Mouse (Mus musculus) forebrain, postnatal 0 days (tissue): ENCODE measurements around the gene Lyve1. TPM values are rescaled to one million over a fixed set of nuclear protein-coding genes. Genes with fewer than 3 reads are reported as not detected.
A peak's percentile ranks its signal among the peaks of the same experiment; 100 is the strongest.

Source experiments
- ATAC-seq: fragments of 200-750 bp; cut with Nextera tagmentation; 2 replicates; pipeline ENCODE4 v1.8.0; 2017; ENCODE audit warnings: mild to moderate bottlenecking, moderate library complexity
- DNase-seq: peaks from one replicate; pipeline ENCODE4 v3.0.0-alpha.2; 2015
- H3K27ac ChIP-seq: fragments of 300-500 bp; sonication (generic); 2 replicates; pipeline ENCODE4 v1.5.1; 2014; ENCODE audit warnings: low read depth, mild to moderate bottlenecking, antibody characterized with exemption, low read length, moderate library complexity, mixed read lengths
- H3K27me3 ChIP-seq: fragments of 300-500 bp; sonication (generic); 2 replicates; pipeline ENCODE4 v1.6.1; 2014; ENCODE audit warnings: mild to moderate bottlenecking, low read length, mixed read lengths; ENCODE audit not compliant: insufficient read depth
- H3K36me3 ChIP-seq: fragments of 300-500 bp; sonication (generic); 2 replicates; pipeline ENCODE4 v1.6.1; 2014; ENCODE audit warnings: mild to moderate bottlenecking, moderate library complexity; ENCODE audit not compliant: insufficient read depth
- H3K4me1 ChIP-seq: fragments of 300-500 bp; sonication (generic); 2 replicates; pipeline ENCODE4 v1.6.1; 2014; ENCODE audit warnings: antibody characterized with exemption; ENCODE audit not compliant: insufficient read depth
- H3K4me2 ChIP-seq: fragments of 300-500 bp; sonication (generic); 2 replicates; pipeline ENCODE4 v1.6.1; 2014; ENCODE audit warnings: low read depth, mild to moderate bottlenecking, moderate library complexity
- H3K4me3 ChIP-seq: fragments of 300-500 bp; sonication (generic); 2 replicates; pipeline ENCODE4 v1.5.1; 2014; ENCODE audit warnings: low read depth, low read length, mixed read lengths
- H3K9ac ChIP-seq: fragments of 300-500 bp; sonication (generic); 2 replicates; pipeline ENCODE4 v1.6.1; 2014; ENCODE audit warnings: mild to moderate bottlenecking
- H3K9me3 ChIP-seq: fragments of 300-500 bp; sonication (generic); 2 replicates; pipeline ENCODE4 v1.6.1; 2016; ENCODE audit warnings: low read length
- CTCF ChIP-seq: sonication (generic); IDR thresholded peaks from 2 replicates; pipeline ENCODE4 v1.5.1; 2016; ENCODE audit warnings: antibody characterized with exemption, control low read depth, low read depth
- WGBS: fragments of 180-500 bp; shearing (Covaris S2); extraction: QIAGEN DNeasy Blood & Tissue Kit; methylation state at CpG from one replicate; pipeline ENCODE4 v1.1.7; 2014; 5-methylcytosine and 5-hydroxymethylcytosine counted together
- polyA plus RNA-seq: library from polyadenylated mRNA; unstranded; fragments of >200 nt; fragmentation: Nextera tagmentation; extraction: Ambion mirVana; gene quantifications from 2 replicates; pipeline ENCODE4 v1.2.1, GENCODE M21; 2015
- total RNA-seq: library from RNA; depleted of rRNA; stranded (reverse); fragments of >200 nt; gene quantifications from 2 replicates; pipeline ENCODE4 v1.2.3, GENCODE M21; 2014

Gene Lyve1
- total and polyA plus RNA-seq, 2 experiments from 2014 or later, result 5.8 to 8.4 TPM

DNA sequence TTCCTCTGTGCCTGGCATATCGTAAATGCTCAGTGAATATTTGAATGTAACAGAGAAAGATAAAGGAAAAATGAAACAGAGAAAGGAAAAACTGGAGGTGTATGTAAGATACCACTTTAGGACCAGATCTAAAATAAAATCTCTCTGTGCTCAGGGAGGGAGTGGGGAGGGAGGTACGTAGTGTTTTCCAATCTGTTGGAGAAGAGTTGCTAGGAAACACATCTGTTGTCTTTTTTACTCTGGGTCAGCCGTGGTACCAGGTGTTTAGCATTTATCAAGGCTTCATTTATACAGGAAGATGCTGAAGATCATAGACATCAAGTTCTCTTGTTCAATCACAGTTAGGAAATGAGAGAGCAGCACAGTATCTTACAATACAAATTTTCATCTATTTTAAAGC, 8.5 kb downstream of the Lyve1 start:
- H3K4me1 ChIP-seq, result peaks cover 13% of the 10 kb centered on the region; the same call in 1 of the 2 replicates
- TF ChIP-seq CTCF, result no peak
- H3K4me3 ChIP-seq, result no peak overlapping the region
- no peak overlapping the region for H3K27ac ChIP-seq
- peak; percentile 13 for DNase-seq
- WGBS, result 46% methylated on average over 3 of the region's 3 CpGs
- peak; percentile 58; the same call in 1 of the 2 replicates for ATAC-seq
- H3K36me3 ChIP-seq, result no peaks in the 10 kb centered on the region
- H3K27me3 ChIP-seq, result no peaks in the 10 kb centered on the region
- H3K9me3 ChIP-seq, result no peaks in the 10 kb centered on the region
- no peak overlapping the region for H3K9ac ChIP-seq
- no peak overlapping the region for H3K4me2 ChIP-seq

DNA sequence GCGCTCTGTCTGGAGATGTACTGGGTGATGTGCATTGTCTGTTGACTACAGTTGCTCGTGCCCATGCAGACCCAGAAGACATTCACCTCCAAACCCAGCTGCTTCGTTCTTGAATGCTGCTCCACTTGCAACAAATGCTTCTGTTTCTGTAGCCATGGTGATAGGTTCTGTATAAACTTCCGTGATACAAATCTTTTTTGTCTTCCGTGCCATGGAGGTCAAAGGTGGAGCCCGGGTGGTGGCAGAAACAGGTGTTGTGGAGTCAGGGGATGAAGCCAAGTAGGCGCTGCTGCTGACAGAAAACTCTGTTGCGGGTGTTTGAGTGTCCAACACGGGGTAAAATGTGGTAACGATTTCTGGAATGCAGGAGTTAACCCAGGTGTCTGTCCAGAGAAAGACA, 9.4 kb downstream of the Lyve1 start:
- WGBS, result 64% methylated on average over 10 of the region's 10 CpGs
- TF ChIP-seq CTCF, result no peak
- Histone ChIP-seq H3K9ac (no peak overlapping the region), H3K4me2 (no peak overlapping the region), H3K4me3 (no peak overlapping the region), H3K4me1 (peaks cover 13% of the 10 kb centered on the region; the same call in 1 of the 2 replicates), H3K36me3 (no peaks in the 10 kb centered on the region), H3K27ac (no peak overlapping the region), H3K9me3 (no peaks in the 10 kb centered on the region), H3K27me3 (no peaks in the 10 kb centered on the region)
- DNase-seq (no peak), ATAC-seq (no peak)

GRCm38 (mm10) chr7:110851541-110852203, 11.4 kb downstream of the Lyve1 start:
- H3K4me1 ChIP-seq, result peaks cover 13% of the 10 kb centered on the region; the same call in 1 of the 2 replicates
- no peak overlapping the region for H3K27ac ChIP-seq
- H3K9ac ChIP-seq, result no peak overlapping the region
- no peak overlapping the region for H3K4me3 ChIP-seq
- ATAC-seq, result no peak
- H3K36me3 ChIP-seq, result no peaks in the 10 kb centered on the region
- H3K4me2 ChIP-seq, result no peak overlapping the region
- no peak for DNase-seq
- H3K9me3 ChIP-seq, result no peaks in the 10 kb centered on the region
- TF ChIP-seq CTCF, result no peak
- no peaks in the 10 kb centered on the region for H3K27me3 ChIP-seq
- WGBS, result 77% methylated on average over 7 of the region's 7 CpGs

- WGBS, result 81% methylated on average over 1 of the region's 1 CpGs
- Histone ChIP-seq H3K4me3 (no peak overlapping the region), H3K36me3 (no peaks in the 10 kb centered on the region), H3K9ac (no peak overlapping the region), H3K4me1 (no peaks in the 10 kb centered on the region), H3K27ac (no peak overlapping the region), H3K4me2 (no peak overlapping the region), H3K9me3 (no peaks in the 10 kb centered on the region), H3K27me3 (no peaks in the 10 kb centered on the region)
- TF ChIP-seq CTCF, result no peak
- DNase-seq, result no peak
- ATAC-seq, result no peak
Observed at GRCm38 (mm10) chr7:110848371-110848770, 14.7 kb downstream of the Lyve1 start.

DNA sequence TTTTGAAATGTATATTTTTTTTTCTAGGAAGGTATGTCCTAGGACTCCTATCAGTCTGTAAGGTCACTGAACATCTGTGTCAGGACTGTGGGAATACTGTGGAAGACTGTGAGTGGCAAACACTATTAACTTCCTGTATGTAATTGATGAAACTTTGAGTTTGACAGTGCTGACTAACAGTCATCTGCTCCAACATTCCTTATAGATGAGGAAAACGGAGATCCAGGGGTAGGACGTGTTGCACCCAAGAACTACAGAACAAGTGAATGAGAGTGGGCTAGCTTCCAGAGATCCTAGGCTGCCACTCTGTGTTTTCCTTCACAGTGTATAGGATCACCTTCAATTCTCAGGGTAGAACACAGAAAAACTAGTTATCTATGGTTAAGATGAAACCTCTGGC, 15.7 kb downstream of the Lyve1 start:
- Histone ChIP-seq H3K4me2 (no peak overlapping the region), H3K36me3 (no peaks in the 10 kb centered on the region), H3K27me3 (no peaks in the 10 kb centered on the region), H3K4me3 (no peak overlapping the region), H3K27ac (no peak overlapping the region), H3K9ac (no peak overlapping the region), H3K9me3 (no peaks in the 10 kb centered on the region), H3K4me1 (no peaks in the 10 kb centered on the region)
- ATAC-seq, result no peak
- WGBS, result 86% methylated on average over 2 of the region's 2 CpGs
- no peak for TF ChIP-seq CTCF
- no peak for DNase-seq

DNA sequence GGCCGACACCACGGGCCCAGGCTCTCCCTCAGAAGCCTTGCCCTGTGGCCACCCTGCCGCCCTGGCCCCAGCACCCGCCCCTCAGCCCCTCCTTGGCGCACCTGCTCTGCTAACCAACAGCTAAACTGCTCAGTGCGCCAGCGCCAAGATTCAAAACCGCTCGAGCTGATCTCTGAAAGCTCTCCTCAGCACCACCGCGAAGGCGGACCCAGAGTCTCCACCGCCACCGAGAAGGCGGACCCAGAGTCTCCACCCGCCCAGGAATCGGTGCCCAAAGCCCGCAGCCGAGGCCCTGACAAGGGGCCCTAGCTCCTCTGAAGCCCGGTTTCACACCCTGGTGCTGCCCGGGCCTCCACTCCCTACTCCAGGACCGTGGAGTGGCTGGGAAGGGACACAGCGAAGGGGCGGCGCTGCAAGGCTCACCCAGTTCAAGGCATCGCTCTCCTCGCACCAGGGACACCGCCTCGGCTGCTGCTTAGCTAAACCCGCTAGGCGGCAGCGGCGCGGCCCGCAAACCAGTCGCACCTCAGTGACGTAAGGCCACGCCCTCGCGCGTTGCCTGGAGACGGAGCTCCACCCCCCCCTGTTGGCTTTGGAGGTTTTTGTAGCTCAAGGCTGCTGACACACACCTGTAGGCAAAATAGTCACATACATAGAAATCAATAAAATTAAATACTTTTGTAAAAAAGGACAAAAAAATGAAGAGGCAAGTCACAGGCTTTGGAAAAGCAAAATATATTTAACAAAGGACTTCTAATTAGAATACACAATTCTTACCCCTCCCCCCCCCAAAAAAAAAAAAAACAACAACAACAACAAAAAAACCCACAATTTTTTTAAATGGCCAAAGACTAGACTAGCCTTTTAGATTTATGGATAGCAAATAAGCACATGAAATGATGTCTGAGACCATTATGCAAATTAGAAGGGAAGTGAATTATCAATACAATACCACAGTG, 18.8 kb downstream of the Lyve1 start, which contains the start of gene Rnf141:
Gene Rnf141, minus strand, starts transcription at position 542 of the 959 bp plus-strand sequence.
- H3K27me3 ChIP-seq, result no peaks in the 10 kb centered on the region
- TF ChIP-seq CTCF, result peak; percentile 81
- under 1% methylated on average over 42 of the region's 42 CpGs for WGBS
- peak within 1 kb of the TSS; percentile 87 for H3K9ac ChIP-seq
- peak within 1 kb of the TSS; percentile 83 for H3K4me3 ChIP-seq
- peak within 1 kb of the TSS; percentile 90 for H3K27ac ChIP-seq
- H3K4me1 ChIP-seq, result no peaks in the 10 kb centered on the region
- DNase-seq (peak; percentile 96), ATAC-seq (peak; percentile 96)
- H3K36me3 ChIP-seq, result no peaks in the 10 kb centered on the region
- peak within 1 kb of the TSS; percentile 80 for H3K4me2 ChIP-seq
- no peaks in the 10 kb centered on the region for H3K9me3 ChIP-seq

GRCm38 (mm10) chr7:110840332-110840731, 22.7 kb downstream of the Lyve1 start:
- peaks cover 7% of the 10 kb centered on the region; the same call in 1 of the 2 replicates for H3K36me3 ChIP-seq
- H3K9me3 ChIP-seq, result no peaks in the 10 kb centered on the region
- no peak overlapping the region for H3K9ac ChIP-seq
- TF ChIP-seq CTCF, result no peak
- no peak for DNase-seq
- no peak overlapping the region for H3K4me2 ChIP-seq
- H3K27me3 ChIP-seq, result no peaks in the 10 kb centered on the region
- no peaks in the 10 kb centered on the region for H3K4me1 ChIP-seq
- WGBS, result 84% methylated on average over 4 of the region's 4 CpGs
- no peak overlapping the region for H3K4me3 ChIP-seq
- ATAC-seq, result no peak
- H3K27ac ChIP-seq, result no peak overlapping the region
